Mouse (Mus musculus) forebrain, postnatal 0 days (tissue): ENCODE data around the gene Gm10570. TPM values are rescaled to one million over a fixed set of nuclear protein-coding genes. Genes with fewer than 3 reads are reported as not detected.

Experiments
- ATAC-seq: fragments of 200-750 bp; cut with Nextera tagmentation; 2 replicates; pipeline ENCODE4 v1.8.0; 2017; ENCODE audit warnings: mild to moderate bottlenecking, moderate library complexity
- DNase-seq: peaks from one replicate; pipeline ENCODE4 v3.0.0-alpha.2; 2015
- H3K27ac ChIP-seq: fragments of 300-500 bp; sonication (generic); 2 replicates; pipeline ENCODE4 v1.5.1; 2014; ENCODE audit warnings: low read depth, mild to moderate bottlenecking, antibody characterized with exemption, low read length, moderate library complexity, mixed read lengths
- H3K27me3 ChIP-seq: fragments of 300-500 bp; sonication (generic); 2 replicates; pipeline ENCODE4 v1.6.1; 2014; ENCODE audit warnings: mild to moderate bottlenecking, low read length, mixed read lengths; ENCODE audit not compliant: insufficient read depth
- H3K36me3 ChIP-seq: fragments of 300-500 bp; sonication (generic); 2 replicates; pipeline ENCODE4 v1.6.1; 2014; ENCODE audit warnings: mild to moderate bottlenecking, moderate library complexity; ENCODE audit not compliant: insufficient read depth
- H3K4me1 ChIP-seq: fragments of 300-500 bp; sonication (generic); 2 replicates; pipeline ENCODE4 v1.6.1; 2014; ENCODE audit warnings: antibody characterized with exemption; ENCODE audit not compliant: insufficient read depth
- H3K4me2 ChIP-seq: fragments of 300-500 bp; sonication (generic); 2 replicates; pipeline ENCODE4 v1.6.1; 2014; ENCODE audit warnings: low read depth, mild to moderate bottlenecking, moderate library complexity
- H3K4me3 ChIP-seq: fragments of 300-500 bp; sonication (generic); 2 replicates; pipeline ENCODE4 v1.5.1; 2014; ENCODE audit warnings: low read depth, low read length, mixed read lengths
- H3K9ac ChIP-seq: fragments of 300-500 bp; sonication (generic); 2 replicates; pipeline ENCODE4 v1.6.1; 2014; ENCODE audit warnings: mild to moderate bottlenecking
- H3K9me3 ChIP-seq: fragments of 300-500 bp; sonication (generic); 2 replicates; pipeline ENCODE4 v1.6.1; 2016; ENCODE audit warnings: low read length
- CTCF ChIP-seq: sonication (generic); IDR thresholded peaks from 2 replicates; pipeline ENCODE4 v1.5.1; 2016; ENCODE audit warnings: antibody characterized with exemption, control low read depth, low read depth
- WGBS: fragments of 180-500 bp; shearing (Covaris S2); extraction: QIAGEN DNeasy Blood & Tissue Kit; methylation state at CpG from one replicate; pipeline ENCODE4 v1.1.7; 2014; 5-methylcytosine and 5-hydroxymethylcytosine counted together
- polyA plus RNA-seq: library from polyadenylated mRNA; unstranded; fragments of >200 nt; fragmentation: Nextera tagmentation; extraction: Ambion mirVana; gene quantifications from 2 replicates; pipeline ENCODE4 v1.2.1, GENCODE M21; 2015
- total RNA-seq: library from RNA; depleted of rRNA; stranded (reverse); fragments of >200 nt; gene quantifications from 2 replicates; pipeline ENCODE4 v1.2.3, GENCODE M21; 2014

Gm10570 gene
- total and polyA plus RNA-seq, 2 experiments from 2014 or later: 1.0 to 1.8 TPM

DNA sequence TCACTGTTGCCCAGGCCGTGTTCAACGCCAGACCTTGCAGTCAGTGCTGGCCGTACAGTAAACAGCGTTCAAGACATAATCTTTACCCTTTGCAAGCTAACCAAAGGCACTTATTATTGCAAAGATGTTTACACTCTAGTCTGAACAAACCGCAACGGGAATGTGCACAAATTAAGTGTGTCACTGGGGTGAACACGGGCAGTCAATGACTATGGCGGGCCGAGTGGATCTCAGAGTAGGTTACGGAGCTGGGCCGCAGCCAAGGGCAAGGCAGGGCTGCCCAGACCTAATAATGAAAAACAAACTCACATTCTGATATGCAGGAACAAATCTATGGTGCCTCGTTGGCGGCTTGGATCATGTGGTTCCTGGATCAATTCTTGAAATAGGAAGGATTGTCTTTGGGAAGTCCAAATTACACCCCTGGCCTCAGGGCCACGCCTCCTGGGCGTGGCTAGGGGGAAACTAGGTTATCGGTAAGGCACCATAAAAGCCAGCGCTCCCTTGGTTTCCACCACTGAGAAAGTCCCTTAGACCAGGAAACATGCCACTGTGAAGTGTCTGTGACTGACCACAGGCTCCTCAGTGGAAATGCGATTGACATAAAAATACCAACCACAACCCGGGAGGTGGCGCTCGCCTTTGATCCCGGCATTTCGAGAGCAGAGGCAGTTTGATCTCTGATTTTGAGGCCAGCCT is 13.3 kb downstream of the Gm10570 start:
- Histone ChIP-seq H3K36me3 (no peaks in the 10 kb centered on the region), H3K9me3 (no peaks in the 10 kb centered on the region), H3K27me3 (no peaks in the 10 kb centered on the region), H3K27ac (no peak overlapping the region), H3K4me1 (no peaks in the 10 kb centered on the region), H3K4me3 (no peak overlapping the region), H3K9ac (no peak overlapping the region), H3K4me2 (no peak overlapping the region)
- WGBS: 46% methylated on average over 23 of the region's 23 CpGs
- no peak for DNase-seq
- no peak for ATAC-seq
- no peak for TF ChIP-seq CTCF

DNA sequence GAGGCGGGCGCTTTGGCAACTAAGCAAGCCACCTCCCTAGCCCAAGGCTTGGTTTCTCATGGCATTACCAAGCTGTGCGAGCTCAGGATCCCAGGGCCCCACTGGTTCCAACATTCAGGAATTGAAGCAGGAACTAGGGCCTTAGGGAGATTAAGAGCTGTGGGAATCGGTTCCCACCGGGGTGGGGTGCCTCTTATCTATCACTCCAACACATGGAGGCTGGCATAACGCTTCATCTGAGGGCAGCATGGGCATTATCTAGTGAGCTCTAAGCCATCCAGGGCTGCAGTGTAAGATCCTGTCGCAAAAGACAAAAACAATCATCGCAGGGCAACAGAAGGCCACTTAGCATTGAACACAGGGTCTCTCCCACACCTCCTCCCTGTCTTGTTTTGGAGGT is 14.0 kb downstream of the Gm10570 start:
- no peak overlapping the region for H3K4me2 ChIP-seq
- no peak overlapping the region for H3K9ac ChIP-seq
- H3K9me3 ChIP-seq: no peaks in the 10 kb centered on the region
- no peak overlapping the region for H3K4me3 ChIP-seq
- H3K27me3 ChIP-seq: no peaks in the 10 kb centered on the region
- 79% methylated on average over 8 of the region's 8 CpGs for WGBS
- DNase-seq: no peak
- no peaks in the 10 kb centered on the region for H3K36me3 ChIP-seq
- no peak overlapping the region for H3K27ac ChIP-seq
- H3K4me1 ChIP-seq: no peaks in the 10 kb centered on the region
- no peak for TF ChIP-seq CTCF
- no peak for ATAC-seq

DNA sequence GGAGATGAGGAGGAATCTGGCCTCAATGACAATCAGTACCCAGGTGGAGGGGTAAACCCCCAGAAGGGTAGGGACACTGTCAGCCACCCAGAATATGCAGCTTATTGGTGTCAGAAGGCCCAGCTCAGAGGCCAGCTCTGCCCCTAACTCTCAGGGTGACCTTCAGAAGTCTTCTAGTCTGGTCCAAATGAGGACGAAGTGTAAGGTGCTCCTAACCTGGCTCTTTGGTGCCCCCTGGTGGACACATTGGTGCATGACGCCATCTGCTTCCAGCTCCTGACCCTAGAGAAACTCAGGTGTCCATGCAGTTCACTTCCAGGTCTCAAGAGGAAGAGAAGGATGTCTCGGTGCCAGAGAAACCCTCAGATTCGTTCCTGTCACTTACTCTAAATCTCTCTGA is 16.2 kb downstream of the Gm10570 start:
- 0 out of 2 replicates have a peak, but pooled peaks have one; percentile 20 for ATAC-seq
- no peak overlapping the region for H3K4me3 ChIP-seq
- no peaks in the 10 kb centered on the region for H3K27me3 ChIP-seq
- no peak overlapping the region for H3K27ac ChIP-seq
- H3K4me1 ChIP-seq: no peaks in the 10 kb centered on the region
- H3K36me3 ChIP-seq: no peaks in the 10 kb centered on the region
- H3K9me3 ChIP-seq: no peaks in the 10 kb centered on the region
- 2% methylated on average over 4 of the region's 4 CpGs for WGBS
- peak; percentile 86 for DNase-seq
- peak; percentile 96 for TF ChIP-seq CTCF
- no peak overlapping the region for H3K9ac ChIP-seq
- H3K4me2 ChIP-seq: no peak overlapping the region

DNA sequence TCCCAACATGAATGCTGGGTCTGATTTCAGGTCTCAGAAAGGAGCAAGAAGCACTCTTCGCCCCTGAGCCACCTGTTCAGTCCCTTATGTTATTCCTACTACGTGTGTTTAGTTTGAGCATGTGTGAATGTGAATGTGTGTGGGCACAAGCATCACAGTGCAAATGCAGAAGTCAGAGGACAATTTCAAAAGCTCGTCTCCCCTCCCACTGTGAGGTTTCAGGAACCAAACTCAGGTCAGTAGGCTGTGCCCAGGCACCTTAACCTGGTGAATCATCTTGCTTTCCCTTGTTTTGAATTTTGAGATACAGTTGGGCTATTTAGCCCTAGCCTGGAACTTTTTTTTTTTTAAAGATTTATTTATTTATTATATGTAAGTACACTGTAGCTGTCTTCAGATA is 18.6 kb downstream of the Gm10570 start:
- no peak for DNase-seq
- no peaks in the 10 kb centered on the region for H3K4me1 ChIP-seq
- H3K9ac ChIP-seq: no peak overlapping the region
- no peak for TF ChIP-seq CTCF
- no peak overlapping the region for H3K4me2 ChIP-seq
- H3K27ac ChIP-seq: no peak overlapping the region
- H3K9me3 ChIP-seq: no peaks in the 10 kb centered on the region
- 70% methylated on average over 3 of the region's 3 CpGs for WGBS
- H3K36me3 ChIP-seq: no peaks in the 10 kb centered on the region
- H3K4me3 ChIP-seq: no peak overlapping the region
- H3K27me3 ChIP-seq: no peaks in the 10 kb centered on the region
- no peak for ATAC-seq

DNA sequence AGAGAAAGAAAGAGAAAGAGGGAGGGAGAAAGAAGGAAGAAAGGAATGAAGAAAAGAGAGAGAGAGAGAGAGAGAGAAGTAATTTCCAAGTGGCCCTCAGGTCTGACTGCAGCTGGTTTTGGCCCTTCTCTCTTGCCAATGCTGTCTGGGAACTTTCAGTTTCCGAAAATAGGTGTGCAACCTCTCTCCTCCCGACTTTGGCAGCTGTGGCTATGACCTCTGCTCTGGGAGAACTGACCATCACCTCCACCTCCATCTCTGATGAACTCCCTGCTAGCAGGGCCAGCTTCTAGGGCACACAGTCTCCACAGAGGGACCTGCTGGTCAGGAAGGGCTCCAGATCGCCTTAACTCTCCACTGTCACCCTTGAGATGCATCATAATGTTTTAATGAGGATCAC is 21.9 kb downstream of the Gm10570 start:
- DNase-seq (no peak), ATAC-seq (no peak)
- H3K9ac ChIP-seq: no peak overlapping the region
- no peak overlapping the region for H3K27ac ChIP-seq
- H3K4me2 ChIP-seq: no peak overlapping the region
- no peaks in the 10 kb centered on the region for H3K4me1 ChIP-seq
- TF ChIP-seq CTCF: no peak
- no peaks in the 10 kb centered on the region for H3K9me3 ChIP-seq
- H3K36me3 ChIP-seq: no peaks in the 10 kb centered on the region
- no peaks in the 10 kb centered on the region for H3K27me3 ChIP-seq
- H3K4me3 ChIP-seq: no peak overlapping the region
- 54% methylated on average over 3 of the region's 3 CpGs for WGBS

DNA sequence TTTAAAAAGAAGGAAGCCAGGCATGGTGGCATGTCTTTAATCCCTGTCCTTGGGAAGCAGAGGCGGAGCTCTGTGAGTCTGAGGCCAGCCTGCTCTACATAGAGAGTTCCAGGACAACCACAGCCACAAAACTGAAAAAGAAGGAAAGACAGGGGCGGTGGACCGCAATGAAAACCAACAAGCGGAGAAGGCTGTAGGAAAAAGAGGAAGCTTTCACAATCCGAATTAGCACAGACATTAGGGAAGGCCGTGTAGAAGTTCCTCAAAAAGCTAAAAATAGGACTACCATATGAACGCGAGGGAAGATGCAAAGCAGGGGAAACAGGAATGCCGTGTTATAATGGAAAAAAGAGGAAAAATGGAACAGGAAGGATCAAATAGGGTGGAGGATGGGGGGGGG is 24.6 kb downstream of the Gm10570 start:
- H3K36me3 ChIP-seq: no peaks in the 10 kb centered on the region
- H3K9me3 ChIP-seq: no peaks in the 10 kb centered on the region
- H3K4me3 ChIP-seq: no peak overlapping the region
- no peaks in the 10 kb centered on the region for H3K27me3 ChIP-seq
- no peaks in the 10 kb centered on the region for H3K4me1 ChIP-seq
- H3K9ac ChIP-seq: no peak overlapping the region
- ATAC-seq (no peak), DNase-seq (no peak)
- no peak overlapping the region for H3K4me2 ChIP-seq
- no peak for TF ChIP-seq CTCF
- 75% methylated on average over 9 of the region's 9 CpGs for WGBS
- H3K27ac ChIP-seq: no peak overlapping the region

DNA sequence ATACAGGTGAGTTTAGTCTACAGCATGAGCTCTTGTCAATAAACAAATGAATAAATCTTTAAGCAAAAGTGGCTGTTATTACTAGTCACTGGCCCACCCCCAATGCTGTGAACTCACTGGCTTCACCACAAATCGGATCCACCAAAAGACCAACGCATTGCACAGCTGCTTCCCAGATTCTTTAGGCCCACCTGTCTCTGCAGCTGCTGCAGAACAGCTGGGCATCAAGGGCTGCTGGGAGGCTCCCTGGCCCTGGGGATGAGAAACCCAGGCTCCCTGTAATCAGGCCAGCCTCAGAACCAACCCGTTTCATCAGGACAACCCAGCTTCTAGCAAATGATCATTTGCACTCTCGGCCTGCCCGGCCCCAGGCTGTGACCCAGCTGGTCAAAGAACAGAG is 25.6 kb downstream of the Gm10570 start:
- no peak overlapping the region for H3K4me3 ChIP-seq
- ATAC-seq (no peak), DNase-seq (no peak)

More for the DNA sequence above, 25.6 kb downstream of the Gm10570 start:
- WGBS: 76% methylated on average over 5 of the region's 5 CpGs
- Histone ChIP-seq H3K36me3 (no peaks in the 10 kb centered on the region), H3K27ac (no peak overlapping the region), H3K27me3 (no peaks in the 10 kb centered on the region), H3K4me2 (no peak overlapping the region), H3K9ac (no peak overlapping the region), H3K9me3 (no peaks in the 10 kb centered on the region), H3K4me1 (no peaks in the 10 kb centered on the region)
- no peak for TF ChIP-seq CTCF
